Mouse (Mus musculus): Measurements from ENCODE around the gene Rasgef1b. TPM values are rescaled to one million over a fixed set of nuclear protein-coding genes. Genes with fewer than 3 reads are reported as not detected.
A peak's percentile ranks its signal among the peaks of the same experiment; 100 is the strongest.

Rasgef1b gene
- polyA plus RNA-seq, 1 experiment from 2014 or later = 9.0 TPM

- Histone ChIP-seq H3K4me3 (no peak overlapping the region), H3K36me3 (no peaks in the 10 kb centered on the region), H3K27me3 (ENCODE audit: low read depth, poor library complexity, severe bottlenecking) (no peaks in the 10 kb centered on the region), H3K27ac (replicated peaks) (no peak overlapping the region), H3K4me1 (no peaks in the 10 kb centered on the region), H3K9me3 (replicated peaks) (no peaks in the 10 kb centered on the region)
- no peak for DNase-seq (ENCODE audit: low spot score)
- WGBS = 92% methylated on average over 8 of the region's 8 CpGs
Measured at GRCm38 (mm10) chr5:99266301-99266700, 462.6 kb downstream of the Rasgef1b start.

- Histone ChIP-seq H3K9me3 (replicated peaks) (no peaks in the 10 kb centered on the region), H3K27me3 (ENCODE audit: low read depth, poor library complexity, severe bottlenecking) (no peaks in the 10 kb centered on the region), H3K36me3 (no peaks in the 10 kb centered on the region), H3K4me1 (no peaks in the 10 kb centered on the region), H3K4me3 (no peak overlapping the region), H3K27ac (replicated peaks) (no peak overlapping the region)
- no peak for DNase-seq (ENCODE audit: low spot score)
- 80% methylated on average over 6 of the region's 6 CpGs for WGBS
Measured at GRCm38 (mm10) chr5:99262197-99262920, 466.5 kb downstream of the Rasgef1b start.

- WGBS = 85% methylated on average over 4 of the region's 4 CpGs
- Histone ChIP-seq H3K9me3 (replicated peaks) (no peaks in the 10 kb centered on the region), H3K4me1 (no peaks in the 10 kb centered on the region), H3K27me3 (ENCODE audit: low read depth, poor library complexity, severe bottlenecking) (0 out of 2 replicates have a peak, but pooled peaks cover 2% of the 10 kb centered on the region), H3K4me3 (no peak overlapping the region), H3K27ac (replicated peaks) (no peak overlapping the region), H3K36me3 (no peaks in the 10 kb centered on the region)
- DNase-seq (ENCODE audit: low spot score) = no peak
Measured at GRCm38 (mm10) chr5:99261121-99261724, 467.6 kb downstream of the Rasgef1b start.

- H3K36me3 ChIP-seq = no peaks in the 10 kb centered on the region
- no peak overlapping the region for H3K4me3 ChIP-seq
- WGBS = 91% methylated on average over 4 of the region's 4 CpGs
- H3K9me3 ChIP-seq (replicated peaks) = no peaks in the 10 kb centered on the region
- no peak overlapping the region for H3K27ac ChIP-seq (replicated peaks)
- H3K27me3 ChIP-seq (ENCODE audit: low read depth, poor library complexity, severe bottlenecking) = peaks cover 34% of the 10 kb centered on the region
- H3K4me1 ChIP-seq = 0 out of 2 replicates have a peak, but pooled peaks cover 4% of the 10 kb centered on the region
- no peak for DNase-seq (ENCODE audit: low spot score)
Measured at GRCm38 (mm10) chr5:99258003-99258500, 470.8 kb downstream of the Rasgef1b start.

GRCm38 (mm10) chr5:99252203-99253135 is 476.4 kb downstream of the Rasgef1b start:
- DNase-seq (ENCODE audit: low spot score) = peak; percentile 92
- Histone ChIP-seq H3K4me3 (peak overlapping the region; percentile 82), H3K4me1 (peaks cover 42% of the 10 kb centered on the region), H3K27me3 (ENCODE audit: low read depth, poor library complexity, severe bottlenecking) (peaks cover 67% of the 10 kb centered on the region), H3K27ac (replicated peaks) (peak overlapping the region; percentile 84), H3K9me3 (replicated peaks) (no peaks in the 10 kb centered on the region), H3K36me3 (no peaks in the 10 kb centered on the region)
- under 1% methylated on average over 78 of the region's 78 CpGs for WGBS

- H3K27me3 ChIP-seq (ENCODE audit: low read depth, poor library complexity, severe bottlenecking) = peaks cover 70% of the 10 kb centered on the region
- H3K4me3 ChIP-seq = peak overlapping the region; percentile 82
- no peaks in the 10 kb centered on the region for H3K9me3 ChIP-seq (replicated peaks)
- H3K4me1 ChIP-seq = peaks cover 51% of the 10 kb centered on the region
- peak overlapping the region; percentile 84 for H3K27ac ChIP-seq (replicated peaks)
- 9% methylated on average over 34 of the region's 34 CpGs for WGBS
- peak; percentile 46 for DNase-seq (ENCODE audit: low spot score)
- H3K36me3 ChIP-seq = no peaks in the 10 kb centered on the region
Measured at GRCm38 (mm10) chr5:99251379-99252202, 477.3 kb downstream of the Rasgef1b start.

- Histone ChIP-seq H3K36me3 (no peaks in the 10 kb centered on the region), H3K27me3 (ENCODE audit: low read depth, poor library complexity, severe bottlenecking) (peaks cover 64% of the 10 kb centered on the region), H3K9me3 (replicated peaks) (no peaks in the 10 kb centered on the region), H3K4me1 (peaks cover 57% of the 10 kb centered on the region), H3K27ac (replicated peaks) (0 out of 2 replicates have a peak overlapping the region, but pooled peaks have one; percentile 33), H3K4me3 (peak overlapping the region; percentile 82)
- DNase-seq (ENCODE audit: low spot score) = no peak
- WGBS = 34% methylated on average over 5 of the region's 5 CpGs
Measured at GRCm38 (mm10) chr5:99250820-99251219, 478.0 kb downstream of the Rasgef1b start.

- 7% methylated on average over 7 of the region's 7 CpGs for WGBS
- Histone ChIP-seq H3K27ac (replicated peaks) (0 out of 2 replicates have a peak overlapping the region, but pooled peaks have one; percentile 35), H3K4me3 (no peak overlapping the region)
Measured at GRCm38 (mm10) chr5:99248501-99248900, 480.4 kb downstream of the Rasgef1b start.

GRCm38 (mm10) chr5:99247915-99248314 is 480.9 kb downstream of the Rasgef1b start:
- 92% methylated on average over 6 of the region's 6 CpGs for WGBS
- H3K27me3 ChIP-seq (ENCODE audit: low read depth, poor library complexity, severe bottlenecking) = peaks cover 42% of the 10 kb centered on the region
- H3K4me1 ChIP-seq = peaks cover 56% of the 10 kb centered on the region
- no peak for DNase-seq (ENCODE audit: low spot score)
- no peak overlapping the region for H3K4me3 ChIP-seq
- peak overlapping the region; percentile 34; the same call in 1 of the 2 replicates for H3K27ac ChIP-seq (replicated peaks)
- no peaks in the 10 kb centered on the region for H3K9me3 ChIP-seq (replicated peaks)
- H3K36me3 ChIP-seq = peaks cover under 1% of the 10 kb centered on the region; the same call in 1 of the 2 replicates

More at GRCm38 (mm10) chr5:99248501-99248900, 480.4 kb downstream of the Rasgef1b start:
- Histone ChIP-seq H3K9me3 (replicated peaks) (no peaks in the 10 kb centered on the region), H3K4me1 (peaks cover 60% of the 10 kb centered on the region), H3K36me3 (no peaks in the 10 kb centered on the region), H3K27me3 (ENCODE audit: low read depth, poor library complexity, severe bottlenecking) (peaks cover 46% of the 10 kb centered on the region)
- DNase-seq (ENCODE audit: low spot score) = peak; percentile 93

GRCm38 (mm10) chr5:99247441-99247840 is 481.4 kb downstream of the Rasgef1b start:
- H3K4me1 ChIP-seq = peaks cover 56% of the 10 kb centered on the region
- H3K36me3 ChIP-seq = peaks cover 6% of the 10 kb centered on the region; the same call in 1 of the 2 replicates
- peak overlapping the region; percentile 34; the same call in 1 of the 2 replicates for H3K27ac ChIP-seq (replicated peaks)
- peaks cover 42% of the 10 kb centered on the region for H3K27me3 ChIP-seq (ENCODE audit: low read depth, poor library complexity, severe bottlenecking)
- no peaks in the 10 kb centered on the region for H3K9me3 ChIP-seq (replicated peaks)
- 82% methylated on average over 7 of the region's 7 CpGs for WGBS
- DNase-seq (ENCODE audit: low spot score) = no peak
- no peak overlapping the region for H3K4me3 ChIP-seq

- Histone ChIP-seq H3K27me3 (ENCODE audit: low read depth, poor library complexity, severe bottlenecking) (peaks cover 41% of the 10 kb centered on the region), H3K9me3 (replicated peaks) (no peaks in the 10 kb centered on the region), H3K27ac (replicated peaks) (no peak overlapping the region; the same call in 1 of the 2 replicates), H3K4me1 (peaks cover 51% of the 10 kb centered on the region), H3K4me3 (no peak overlapping the region), H3K36me3 (peaks cover 7% of the 10 kb centered on the region; the same call in 1 of the 2 replicates)
- WGBS = 50% methylated on average over 6 of the region's 6 CpGs
- peak; percentile 29 for DNase-seq (ENCODE audit: low spot score)
Measured at GRCm38 (mm10) chr5:99246972-99247371, 481.9 kb downstream of the Rasgef1b start.
